Mouse (Mus musculus) cerebellum, adult 18-20 months (tissue): ENCODE data around the gene Cyp2c29.
"Not testable (repeated sequence)": the region's sequence is repeated elsewhere in the genome, so short reads cannot be mapped to it uniquely, and the experiment has no call there.

ENCODE experiments used
- DNase-seq, 2 experiments: peaks; one replicate each; pipeline ENCODE4 v3.0.0; 2021

Gene Cyp2c29

GRCm38 (mm10) chr19:39269105-39269504, at the start of gene Cyp2c29:
Gene Cyp2c29 (plus strand): TSS chr19:39269405.
- not testable (repeated sequence) for DNase-seq

DNA sequence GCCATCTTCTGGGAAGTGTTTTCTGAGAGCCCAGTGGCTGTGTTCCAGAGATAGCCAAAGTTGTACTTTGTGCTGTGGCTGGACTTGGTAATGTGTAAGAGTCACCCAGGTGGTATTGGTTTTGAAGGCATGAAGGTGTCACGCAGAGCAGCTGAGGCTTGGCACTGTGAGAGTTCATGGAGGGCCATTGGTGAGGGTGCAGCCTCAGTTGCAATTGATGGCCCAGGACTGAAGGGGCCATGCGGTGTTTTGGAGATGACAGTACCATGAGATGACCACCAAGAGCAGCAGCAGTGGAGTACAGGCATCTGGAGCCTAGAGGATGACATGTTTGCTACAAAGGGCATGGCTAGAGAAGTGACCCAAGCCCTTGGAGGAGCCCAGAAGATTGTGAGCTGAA, 2.2 kb upstream of the Cyp2c29 start:
- not testable (repeated sequence) for DNase-seq

- no peak for DNase-seq
These were observed 13.6 kb downstream of the Cyp2c29 start for GRCm38 (mm10) chr19:39282801-39283200.

- DNase-seq, result no peak
These were observed 16.4 kb downstream of the Cyp2c29 start for GRCm38 (mm10) chr19:39285637-39286036.

GRCm38 (mm10) chr19:39286825-39287224, 17.6 kb downstream of the Cyp2c29 start:
- no peak for DNase-seq

DNA sequence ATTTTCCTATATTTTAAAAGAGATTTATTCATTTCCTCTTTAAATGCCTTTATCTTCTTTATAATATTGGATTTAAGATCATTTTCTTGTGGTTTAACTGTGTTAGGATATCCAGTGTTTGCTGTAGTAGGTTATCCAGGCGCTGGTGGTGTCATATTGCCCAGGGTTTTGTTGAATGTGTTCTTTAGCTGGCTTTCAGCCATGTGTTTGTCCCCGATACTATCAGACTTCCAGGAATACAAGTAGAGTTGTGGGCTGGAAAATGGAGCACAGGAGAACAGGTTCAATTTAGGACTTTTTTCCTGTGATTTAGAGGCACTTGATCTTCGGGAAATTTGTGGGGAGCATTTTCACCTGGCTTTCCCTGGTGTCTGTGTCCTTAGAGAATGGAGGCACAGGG, 19.8 kb downstream of the Cyp2c29 start:
- DNase-seq, result no peak
